Mouse (Mus musculus) ZHBTc4 (cell line): ENCODE results near the gene Mmel1.

Experiments
- DNase-seq: peaks from one replicate; pipeline ENCODE4 v3.0.0-alpha.2; 2011; ENCODE audit warnings: low read depth, low spot score

The Mmel1 gene

DNA sequence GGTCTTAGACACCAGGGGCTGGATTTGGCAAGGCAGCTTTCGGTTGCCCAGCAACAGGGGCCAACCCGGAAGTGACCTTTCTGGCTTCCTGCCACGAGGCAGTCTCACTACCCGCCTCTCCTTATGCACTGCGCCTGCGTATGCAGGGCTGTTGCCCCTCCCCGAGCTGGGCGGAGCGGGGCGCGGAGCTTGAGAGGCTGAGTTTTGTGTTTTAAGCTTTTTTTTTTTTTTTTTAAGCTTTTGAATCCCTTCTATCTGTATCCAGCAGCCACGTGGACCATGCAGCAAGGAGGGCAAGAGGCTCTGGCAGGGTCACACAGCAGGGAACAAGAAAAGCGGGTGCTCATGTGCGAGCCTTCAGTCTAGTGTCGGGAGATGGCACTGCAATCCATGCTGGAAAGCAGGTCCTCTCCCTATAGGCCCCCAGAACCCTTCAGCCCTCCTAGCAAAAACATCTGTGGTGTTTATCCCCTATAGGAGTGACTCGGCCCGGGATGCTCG lies 5.1 kb upstream of the Mmel1 start:
- peak; percentile 96 for DNase-seq

DNA sequence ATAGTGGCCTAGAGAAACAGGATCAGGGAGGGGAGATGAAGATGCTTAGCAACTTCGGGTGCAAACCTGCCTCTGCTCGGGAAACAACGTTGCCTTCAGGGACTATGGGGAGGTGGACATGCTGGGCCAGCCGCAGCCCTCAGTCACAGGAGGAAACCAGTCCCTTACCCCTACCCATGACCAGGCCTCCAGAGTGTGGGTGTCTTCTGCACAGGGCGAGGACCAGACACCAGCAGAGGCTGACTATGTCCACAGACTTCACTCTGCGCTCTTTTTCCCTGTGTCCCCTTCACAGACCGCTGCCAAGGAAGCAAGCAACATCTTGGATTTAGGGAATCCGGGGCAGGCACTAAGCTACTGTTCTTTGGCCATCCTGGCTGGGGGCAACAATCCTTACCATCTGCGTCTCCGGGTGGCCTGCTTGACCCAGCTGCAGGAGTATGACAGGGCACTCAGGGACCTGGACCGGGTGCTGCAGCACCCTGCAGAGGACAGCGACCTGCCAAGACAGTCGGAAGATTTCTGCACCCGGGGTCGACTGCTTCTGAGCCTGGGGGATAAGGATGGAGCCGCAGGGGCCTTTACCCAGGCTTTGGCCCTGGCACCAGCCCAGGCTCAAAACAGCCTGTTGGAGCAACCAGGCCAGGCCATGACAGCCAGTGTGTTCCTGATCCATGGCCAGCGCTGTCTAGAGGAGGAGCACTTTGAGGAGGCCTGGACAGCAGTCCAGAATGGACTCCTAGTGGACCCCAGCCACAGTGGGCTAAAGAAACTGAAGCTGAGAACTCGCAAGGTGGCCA lies 4.2 kb upstream of the Mmel1 start:
- DNase-seq = no peak

GRCm38 (mm10) chr4:154866391-154866790 lies 3.0 kb upstream of the Mmel1 start:
- no peak for DNase-seq

- DNase-seq = no peak
Measured at GRCm38 (mm10) chr4:154867257-154867656, 2.1 kb upstream of the Mmel1 start.

DNA sequence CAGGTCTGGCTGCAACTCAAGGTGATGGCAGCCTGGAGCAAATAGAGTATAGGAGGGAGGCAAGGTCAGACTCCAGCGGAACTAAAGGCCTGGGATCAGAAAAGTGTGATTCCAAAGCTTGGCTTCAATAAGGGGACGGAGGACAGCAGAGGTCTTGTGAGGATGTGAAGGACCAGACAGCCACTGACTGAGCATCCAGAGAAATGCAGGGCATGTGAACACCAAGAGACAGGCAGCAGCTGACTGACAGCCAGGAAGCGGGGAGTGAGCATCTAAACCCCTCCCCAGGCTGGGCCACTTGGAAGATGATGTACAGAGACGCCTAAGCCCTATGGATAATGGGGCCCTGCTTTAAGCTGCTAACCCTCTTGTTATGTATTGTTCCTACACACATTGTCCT lies 1.3 kb downstream of the Mmel1 start:
- no peak for DNase-seq

GRCm38 (mm10) chr4:154871757-154872251 lies 2.4 kb downstream of the Mmel1 start:
- peak; percentile 91 for DNase-seq

- DNase-seq = no peak
Measured at GRCm38 (mm10) chr4:154873186-154873585, 3.8 kb downstream of the Mmel1 start.

DNA sequence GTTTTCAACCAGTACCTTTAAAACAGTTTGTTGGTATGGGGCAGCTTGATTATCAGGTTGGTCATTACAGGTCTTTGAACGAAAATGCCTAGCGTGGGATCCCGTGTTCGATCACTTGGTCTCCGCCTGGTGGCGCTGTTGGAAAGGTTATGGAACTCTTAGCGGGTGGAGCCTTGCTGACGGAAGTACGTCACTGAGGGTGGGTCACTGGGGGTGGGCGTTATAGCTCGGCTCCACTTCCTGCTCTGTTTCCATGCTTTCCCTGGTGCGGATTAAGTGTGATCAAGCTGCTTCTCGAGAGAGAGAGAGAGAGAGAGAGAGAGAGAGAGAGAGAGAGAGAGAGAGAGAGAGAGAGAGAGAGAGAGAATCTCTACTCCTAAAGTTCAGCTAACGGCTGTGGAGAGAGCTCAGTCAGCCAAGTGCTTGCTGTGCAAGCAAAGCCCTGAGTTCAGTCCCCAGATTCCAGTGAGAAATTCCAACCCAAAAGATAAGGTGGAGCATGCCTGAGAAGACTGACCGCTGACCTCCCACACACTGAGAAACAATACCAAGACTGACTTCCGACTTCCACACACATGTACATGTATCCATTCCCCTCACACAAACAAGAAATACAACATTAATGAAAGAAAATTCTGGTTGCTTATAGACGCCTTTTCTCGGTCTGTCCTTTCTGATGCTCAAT lies 8.6 kb downstream of the Mmel1 start:
- DNase-seq = peak; percentile 95

DNA sequence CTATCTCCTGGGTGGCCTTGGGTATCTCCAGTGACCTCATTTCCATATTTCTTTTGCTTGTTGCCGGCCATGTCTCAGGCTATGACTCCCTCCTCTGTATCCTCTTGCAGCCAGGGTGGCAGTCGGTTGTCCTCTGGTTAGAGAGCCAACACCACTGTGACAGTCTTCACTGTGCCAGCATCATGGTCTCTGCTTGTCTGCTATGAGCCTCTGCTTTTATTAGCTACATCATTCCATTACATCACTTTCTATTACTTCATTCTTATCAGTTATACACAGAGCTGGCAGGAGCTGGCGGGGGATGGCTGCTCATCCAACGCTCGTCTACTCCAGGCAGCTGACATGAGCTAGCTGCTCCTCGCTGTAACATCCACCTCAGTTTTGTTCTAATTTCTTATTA lies 11.3 kb downstream of the Mmel1 start:
- no peak for DNase-seq

DNA sequence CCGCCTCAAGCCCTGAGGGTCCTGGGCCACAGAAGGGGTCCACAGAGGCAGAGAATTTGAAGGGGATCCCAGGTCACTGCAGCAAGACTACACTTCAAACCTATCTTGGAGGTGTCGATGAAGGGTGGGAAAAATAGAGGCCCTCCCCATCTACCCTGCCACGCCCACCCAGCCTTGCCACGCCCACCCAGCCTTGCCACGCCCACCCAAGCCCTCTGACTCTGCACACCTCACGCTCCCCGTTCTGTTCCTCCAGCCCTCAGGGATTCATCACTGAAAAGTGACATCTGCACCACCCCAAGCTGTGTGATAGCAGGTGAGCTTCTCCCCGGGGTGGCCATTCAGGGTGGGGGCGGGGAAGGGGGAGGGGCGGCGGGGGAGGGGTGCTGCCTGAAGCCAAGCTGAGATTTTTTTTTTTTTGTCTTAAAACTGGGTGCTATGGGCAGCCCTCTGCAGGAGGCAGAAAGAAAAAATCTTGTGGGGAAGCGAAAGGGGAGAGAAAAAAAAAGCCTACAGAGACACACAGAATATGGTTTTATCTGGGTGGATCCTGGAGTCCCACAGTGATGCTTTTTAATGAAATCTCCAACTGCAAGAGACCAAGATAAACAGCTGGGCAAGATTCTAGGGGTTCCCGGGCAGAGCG lies 12.8 kb downstream of the Mmel1 start:
- peak; percentile 77 for DNase-seq

GRCm38 (mm10) chr4:154885416-154885815 lies 16.0 kb downstream of the Mmel1 start:
- DNase-seq = no peak

DNA sequence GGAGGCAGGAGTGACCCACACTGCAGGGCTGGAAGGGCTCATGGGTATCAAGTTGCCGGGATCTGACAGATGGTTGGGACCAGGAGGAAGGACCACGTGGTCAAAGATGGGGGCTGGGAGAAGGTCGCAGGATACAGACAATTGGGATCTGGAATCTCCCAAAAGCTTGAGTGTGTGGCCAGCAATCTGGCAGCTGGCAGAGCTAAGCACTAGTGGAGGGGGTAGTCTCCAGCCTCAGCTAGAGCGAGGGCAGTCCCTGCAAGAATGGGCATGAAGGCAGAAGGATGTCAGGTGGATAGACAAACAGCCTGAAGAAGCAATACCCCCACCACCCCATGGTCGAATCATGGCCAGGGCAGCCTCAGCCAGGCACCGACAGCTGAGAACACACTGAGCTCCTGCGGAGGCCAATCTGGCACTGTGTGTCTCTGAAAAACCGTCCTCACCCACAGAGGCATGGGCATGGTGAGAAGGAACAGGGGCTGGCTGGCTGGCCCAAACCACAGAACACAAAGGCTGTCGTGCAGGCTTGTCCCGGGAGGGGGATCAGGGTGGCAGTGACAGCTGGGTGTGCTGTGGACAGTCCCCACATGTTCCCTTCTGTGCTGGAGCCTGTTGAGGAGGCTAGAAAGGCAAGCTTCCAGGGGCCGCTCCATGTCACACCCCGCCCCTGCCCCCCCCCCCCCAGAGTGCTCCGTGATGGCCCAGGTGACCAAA lies 17.6 kb downstream of the Mmel1 start:
- no peak for DNase-seq

GRCm38 (mm10) chr4:154887593-154888250 lies 18.3 kb downstream of the Mmel1 start:
- no peak for DNase-seq

DNA sequence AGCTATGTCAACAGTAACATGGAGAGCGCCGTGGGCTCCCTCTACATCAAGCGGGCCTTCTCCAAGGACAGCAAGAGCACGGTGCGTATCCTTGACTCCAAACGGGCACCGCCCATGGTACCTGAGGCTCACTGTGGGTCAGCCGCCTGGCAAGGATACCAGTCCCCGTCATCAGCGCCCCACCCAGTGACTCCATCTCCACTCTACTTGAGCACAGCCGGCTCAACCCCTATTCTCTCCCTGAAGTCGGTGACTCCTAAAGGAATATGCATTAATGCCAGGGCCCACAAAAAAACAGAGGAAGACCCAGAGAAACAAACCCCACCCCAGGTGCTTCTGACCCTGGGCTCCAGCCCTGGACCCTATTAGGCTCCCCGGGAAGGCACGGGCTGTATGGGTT lies 21.5 kb downstream of the Mmel1 start:
- DNase-seq = no peak

DNA sequence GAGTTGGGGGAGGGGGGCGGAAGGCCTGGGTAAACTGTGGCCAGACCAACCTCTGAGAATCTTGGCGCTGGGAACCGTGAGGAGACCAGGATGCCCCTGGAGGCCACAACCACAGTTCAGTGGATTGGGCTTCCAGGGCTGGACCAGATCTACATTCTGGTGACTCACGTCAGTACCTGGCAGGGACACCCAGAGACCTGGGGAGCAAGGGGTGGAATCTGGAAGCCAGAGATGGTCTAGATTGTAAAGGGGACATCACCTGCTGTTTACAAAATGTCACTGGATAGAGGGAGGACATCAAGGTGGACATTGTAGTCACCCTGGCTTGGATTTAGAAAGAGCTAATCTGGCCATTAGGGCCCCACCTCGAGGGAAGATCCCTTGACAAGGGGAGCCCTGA lies 26.2 kb downstream of the Mmel1 start:
- no peak for DNase-seq

DNA sequence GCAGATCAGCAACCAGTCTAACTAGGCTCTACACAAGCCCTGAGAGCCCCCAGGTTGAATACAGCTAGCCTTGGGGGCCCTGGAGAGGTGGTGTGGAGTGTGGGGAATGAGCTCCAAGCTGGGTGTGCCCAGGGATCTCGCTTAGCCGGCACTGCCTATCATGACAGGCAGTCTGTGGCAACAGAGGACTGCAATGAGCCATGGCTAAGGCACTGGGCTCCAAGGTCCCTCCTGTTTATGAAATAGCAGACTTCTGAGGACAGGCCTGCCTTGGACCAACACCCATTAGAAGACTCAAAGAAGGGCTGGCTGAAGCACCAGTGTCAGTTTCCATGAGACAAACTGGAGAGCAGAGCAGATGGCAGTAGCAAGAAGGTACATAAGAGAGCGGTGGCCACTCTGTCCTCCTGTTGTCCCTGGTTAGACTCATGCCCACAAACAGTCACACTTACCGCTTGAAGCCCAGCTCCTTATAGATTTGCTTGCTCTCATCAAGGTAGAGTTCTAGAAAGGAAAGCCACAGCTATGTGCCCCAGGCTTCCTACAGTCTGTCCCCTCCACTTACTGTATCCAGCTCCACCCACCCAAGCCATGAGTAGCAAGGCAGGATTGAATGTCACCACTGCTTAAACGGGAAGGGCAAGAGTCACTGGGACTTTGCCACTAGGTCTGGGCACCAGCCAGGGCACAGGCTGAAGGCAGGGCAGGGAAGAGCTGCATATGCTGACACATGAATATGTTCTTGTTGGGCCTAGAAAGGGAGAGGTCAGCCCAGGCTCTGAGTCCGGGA lies 28.5 kb downstream of the Mmel1 start:
- DNase-seq = no peak

DNA sequence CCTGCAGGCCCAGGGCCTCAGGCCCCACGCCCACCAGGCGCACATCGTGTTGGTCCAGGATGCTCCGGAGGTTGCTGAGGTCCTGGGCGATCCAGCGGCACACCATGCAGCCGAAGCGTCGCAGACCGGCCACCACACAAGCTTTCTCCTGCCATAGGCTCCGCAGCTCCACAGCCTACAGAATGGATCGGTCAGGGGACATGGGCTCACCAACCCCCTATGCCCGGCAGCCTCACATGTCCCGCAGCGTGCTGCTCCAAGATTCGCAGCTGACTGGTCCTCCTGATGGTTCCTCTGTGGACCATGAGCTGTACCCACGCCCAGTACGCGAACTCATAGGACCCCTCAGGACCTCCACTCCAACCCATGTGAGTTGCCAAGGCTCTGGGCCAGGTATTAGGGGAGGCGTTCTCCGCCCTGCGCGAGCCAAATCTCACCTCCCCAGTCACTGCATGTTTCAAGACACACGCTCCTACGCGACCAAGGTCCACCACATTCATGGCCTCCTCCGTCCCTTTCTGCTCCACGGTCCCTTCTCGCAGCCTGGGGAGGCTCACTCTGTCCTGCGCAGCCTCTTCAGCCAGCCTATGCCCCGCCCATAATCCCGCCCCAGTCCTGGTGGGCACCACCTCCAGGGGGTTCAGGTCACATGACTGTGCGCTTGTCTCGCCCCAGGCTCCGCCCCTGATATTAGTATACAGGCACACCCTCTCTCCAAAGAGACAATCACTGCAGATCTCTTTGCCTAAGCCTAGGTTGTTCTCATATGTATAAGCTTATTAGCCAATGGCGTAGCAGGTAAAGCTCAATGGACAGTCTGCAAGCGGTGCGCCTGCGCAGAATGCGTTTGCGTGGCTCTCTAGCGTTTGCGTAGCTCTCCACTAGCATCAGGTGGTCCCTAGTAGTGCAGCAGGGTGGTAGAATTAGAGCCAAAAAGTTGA lies 29.4 kb downstream of the Mmel1 start, which contains the start of gene Fam213b:
Gene Fam213b (minus strand): TSS at position 630 of the 941 bp plus-strand sequence.
- peak; percentile 95 for DNase-seq

GRCm38 (mm10) chr4:154902371-154902770 lies 33.0 kb downstream of the Mmel1 start:
- no peak for DNase-seq
